Mouse (Mus musculus): ENCODE measurements around the gene Kmt5b. TPM values are rescaled to one million over a fixed set of nuclear protein-coding genes. Genes with fewer than 3 reads are reported as not detected.
A peak's percentile ranks its signal among the peaks of the same experiment; 100 is the strongest.

The Kmt5b gene
- total and polyA plus RNA-seq, 3 experiments = 14.9 to 23.9 TPM; not detected in 1

GRCm38 (mm10) chr19:3767781-3768696 lies 818 bp downstream of the Kmt5b start (continued):
- peak; percentile 56 for TF ChIP-seq NELFE (IDR thresholded peaks at IDR 0.05; ENCODE audit: low read depth, low read length)
- 0 out of 2 replicates have a peak, but pooled peaks have one; percentile 68 for TF ChIP-seq UBTF (IDR thresholded peaks at IDR 0.05; ENCODE audit: borderline replicate concordance, insufficient read depth, low read depth, low read length)
- peak; percentile 28; the same call in 1 of the 2 replicates for TF ChIP-seq NRF1 (IDR thresholded peaks at IDR 0.05; ENCODE audit: insufficient read depth, low read depth, low read length, poor library complexity, severe bottlenecking)
- TF ChIP-seq BHLHE40 (IDR thresholded peaks at IDR 0.05; ENCODE audit: borderline replicate concordance, low read depth, low read length) = no peak
- TF ChIP-seq ZMIZ1 (IDR thresholded peaks at IDR 0.05; ENCODE audit: low read depth, low read length) = peak; percentile 97
- no peak for TF ChIP-seq GABPA (IDR thresholded peaks at IDR 0.05; ENCODE audit: low read depth, low read length)
- 0 out of 2 replicates have a peak, but pooled peaks have one; percentile 8 for TF ChIP-seq MEF2A (IDR thresholded peaks at IDR 0.05; ENCODE audit: extremely low read depth, insufficient replicate concordance, low read depth, low read length, poor library complexity, severe bottlenecking)
- peak; percentile 67 for TF ChIP-seq ZNF384 (IDR thresholded peaks at IDR 0.05; ENCODE audit: low read depth, low read length)

DNA sequence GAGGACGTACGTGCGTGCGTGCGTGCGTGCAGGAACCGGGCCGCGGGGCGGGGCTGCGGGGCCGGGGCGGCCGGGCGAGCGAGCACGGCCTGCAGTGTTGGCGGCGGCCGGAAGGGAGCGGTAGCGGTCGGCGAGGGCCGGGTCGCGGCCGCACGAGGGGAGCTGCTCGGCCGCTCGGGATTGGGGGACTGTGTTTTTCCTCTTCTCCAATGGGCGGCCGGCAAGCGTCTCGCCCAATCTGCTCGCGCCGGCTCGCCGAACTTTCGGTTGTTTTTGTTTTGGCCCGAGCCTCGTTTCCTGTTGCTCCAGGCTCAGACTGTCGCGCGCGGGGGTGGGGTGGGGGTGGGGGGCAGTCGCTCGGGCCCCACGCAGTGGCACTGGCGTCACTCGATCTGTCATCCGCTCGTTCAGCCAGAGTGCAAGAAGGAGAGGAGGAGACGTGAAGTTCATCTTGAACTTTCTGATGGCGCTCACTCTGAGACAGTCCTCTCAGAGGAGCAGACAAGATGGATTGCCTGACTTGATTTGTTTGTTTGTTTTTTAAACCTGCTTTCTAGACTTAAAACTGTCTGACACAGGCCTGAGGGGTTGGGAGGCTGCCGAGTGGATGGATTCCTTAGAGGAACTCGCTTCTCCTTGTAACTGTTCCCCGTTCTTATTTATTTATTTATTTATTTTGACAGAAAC lies 1.6 kb downstream of the Kmt5b start:
- H3K27ac ChIP-seq (ENCODE audit: control insufficient read depth, low read depth, low read length) = peak overlapping the region; percentile 100
- no peaks in the 10 kb centered on the region for H3K9me3 ChIP-seq (replicated peaks; ENCODE audit: insufficient read depth, low read length)
- peaks cover 43% of the 10 kb centered on the region for H3K79me2 ChIP-seq (ENCODE audit: control insufficient read depth, insufficient read depth, low read length, poor library complexity)
- peaks cover 0 to 9% of the 10 kb centered on the region in 2 experiments; a peak in 2 of 4 replicates for H3K4me1 ChIP-seq (ENCODE audit: control insufficient read depth in 1 of 2, insufficient read depth in 2 of 2, low read length in 2 of 2)
- peak overlapping the region; percentile 92 to 99 for H3K4me3 ChIP-seq (ENCODE audit: control insufficient read depth in 1 of 2, insufficient read depth in 1 of 2, low read depth in 2 of 2, low read length in 2 of 2)
- peak; percentile 93 for DNase-seq (ENCODE audit: low read depth, low spot score)
- peaks cover 3 to 7% of the 10 kb centered on the region in 2 experiments for H3K27me3 ChIP-seq (ENCODE audit: control insufficient read depth in 1 of 2, insufficient read depth in 2 of 2, low read length in 2 of 2)
- H3K9ac ChIP-seq (ENCODE audit: control insufficient read depth, low read depth, low read length, poor library complexity, severe bottlenecking) = peak overlapping the region; percentile 100
- H3K36me3 ChIP-seq (ENCODE audit: control insufficient read depth in 1 of 2, insufficient read depth in 2 of 2, low read length in 2 of 2) = peaks cover 0 to 2% of the 10 kb centered on the region in 2 experiments; a peak in 1 of 4 replicates
- TF ChIP-seq GABPA (IDR thresholded peaks at IDR 0.05; ENCODE audit: low read depth, low read length) = no peak
- no peak for TF ChIP-seq JUND (IDR thresholded peaks at IDR 0.05; ENCODE audit: low read depth, low read length)
- TF ChIP-seq USF2 (IDR thresholded peaks at IDR 0.05; ENCODE audit: borderline replicate concordance in 1 of 2, insufficient read depth in 1 of 2, low read depth in 1 of 2, low read length in 2 of 2) = no peak
- TF ChIP-seq RCOR1 (IDR thresholded peaks at IDR 0.05; ENCODE audit: low read depth, low read length) = no peak
- TF ChIP-seq KAT2A (conservative IDR thresholded peaks at IDR 0.05; ENCODE audit: low read depth, low read length) = no peak
- peak; percentile 88 for TF ChIP-seq SIN3A (IDR thresholded peaks at IDR 0.05; ENCODE audit: low read length)
- no peak for TF ChIP-seq CHD1 (IDR thresholded peaks at IDR 0.05; ENCODE audit: low read depth, low read length)
- no peak for TF ChIP-seq MYC (IDR thresholded peaks at IDR 0.05; ENCODE audit: low read depth, low read length)
- TF ChIP-seq POLR2AphosphoS5 (IDR thresholded peaks at IDR 0.05; ENCODE audit: borderline replicate concordance, low read depth, low read length) = no peak
- TF ChIP-seq USF1 (IDR thresholded peaks at IDR 0.05; ENCODE audit: low read depth, low read length) = no peak
- TF ChIP-seq BHLHE40 (IDR thresholded peaks at IDR 0.05; ENCODE audit: borderline replicate concordance, low read depth, low read length) = no peak
- TF ChIP-seq ETS1 (IDR thresholded peaks at IDR 0.05; ENCODE audit: low read depth, low read length) = no peak
- no peak for TF ChIP-seq ZNF384 (IDR thresholded peaks at IDR 0.05; ENCODE audit: low read depth, low read length)
- no peak for TF ChIP-seq UBTF (IDR thresholded peaks at IDR 0.05; ENCODE audit: borderline replicate concordance, insufficient read depth, low read depth, low read length)
- TF ChIP-seq NELFE (IDR thresholded peaks at IDR 0.05; ENCODE audit: low read depth, low read length) = no peak
- no peak for TF ChIP-seq EP300 (IDR thresholded peaks at IDR 0.05; ENCODE audit: low read depth in 1 of 2, low read length in 2 of 2)
- TF ChIP-seq E2F4 (IDR thresholded peaks at IDR 0.05; ENCODE audit: borderline replicate concordance, low read depth, low read length) = no peak
- peak; percentile 7 for TF ChIP-seq RAD21 (IDR thresholded peaks at IDR 0.05; ENCODE audit: low read depth, low read length)
- 0 out of 2 replicates have a peak, but pooled peaks have one; percentile 5 for TF ChIP-seq ELF1 (IDR thresholded peaks at IDR 0.05; ENCODE audit: low read depth, low read length)
- no peak; the same call in 1 of the 2 replicates for TF ChIP-seq MAZ (IDR thresholded peaks at IDR 0.05; ENCODE audit: low read depth, low read length)
- TF ChIP-seq CHD2 (IDR thresholded peaks at IDR 0.05; ENCODE audit: low read length) = no peak
- TF ChIP-seq MAFK (IDR thresholded peaks at IDR 0.05; ENCODE audit: borderline replicate concordance, low read depth, low read length) = no peak
- TF ChIP-seq HCFC1 (IDR thresholded peaks at IDR 0.05; ENCODE audit: low read depth, low read length) = peak; percentile 62; the same call in 1 of the 2 replicates
- TF ChIP-seq NRF1 (IDR thresholded peaks at IDR 0.05; ENCODE audit: insufficient read depth, low read depth, low read length, poor library complexity, severe bottlenecking) = no peak
- TF ChIP-seq TAL1 (IDR thresholded peaks at IDR 0.05; ENCODE audit: low read length) = no peak
- TF ChIP-seq CTCF (IDR thresholded peaks at IDR 0.05 in 2 of 3, conservative IDR thresholded peaks at IDR 0.05 in 1 of 3; ENCODE audit: control insufficient read depth in 1 of 3, insufficient read depth in 1 of 3, low read depth in 2 of 3, low read length in 3 of 3, poor library complexity in 1 of 3, severe bottlenecking in 1 of 3) = peak in 2 of 3 experiments; percentile 55 to 71; a peak in 5 of 6 replicates
